ENCODE assay signal across 8 mouse cellular contexts in the genomic region with DNA sequence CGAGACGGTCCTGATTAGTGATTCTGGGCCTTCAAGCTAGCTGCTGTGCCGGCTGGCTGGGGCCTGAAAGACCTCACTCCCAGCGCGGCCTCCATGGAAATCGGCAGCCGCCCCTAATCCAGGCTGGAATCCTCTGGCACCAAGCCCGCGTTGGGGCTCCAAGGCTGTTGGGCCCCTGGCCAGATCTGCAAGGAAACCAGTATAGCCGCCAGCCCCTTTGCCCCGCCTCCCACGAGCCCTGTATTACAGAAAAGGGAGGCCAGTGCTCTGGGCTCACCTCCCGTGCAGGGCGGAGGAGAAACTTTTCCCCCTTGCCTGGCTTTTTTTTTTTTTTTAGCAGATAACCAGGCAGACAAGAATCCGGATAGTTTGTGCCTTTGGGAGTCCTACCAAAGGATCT. TPM values are rescaled to one million over a fixed set of nuclear protein-coding genes. Genes with fewer than 3 reads are reported as not detected.
DNase-seq lines count a peak whose midpoint lies in the region; ATAC-seq and TF ChIP-seq lines count a peak whose summit lies in the region.

No protein-coding gene starts in this region.

- TF ChIP-seq POLR2A in embryonic fibroblast, embryonic 13.5 days (IDR thresholded peaks at IDR 0.05; ENCODE audit: low read depth, low read length) = peak; percentile 55; the same call in 1 of the 2 replicates

- peaks cover 13% of the 10 kb centered on the region; the same call in 1 of the 2 replicates for H3K4me1 ChIP-seq in embryonic fibroblast, embryonic 13.5 days (ENCODE audit: control insufficient read depth, insufficient read depth, low read length)
- H3K4me1 ChIP-seq in heart, embryonic 10.5 days = peaks cover 56% of the 10 kb centered on the region
- peaks cover 44% of the 10 kb centered on the region for H3K4me1 ChIP-seq in kidney, embryonic 16.5 days (ENCODE audit: insufficient read depth, low read length)
- peaks cover 53% of the 10 kb centered on the region for H3K4me1 ChIP-seq in liver, embryonic 11.5 days (replicated peaks; ENCODE audit: control insufficient read depth, insufficient read depth, low read length)
- peaks cover 56% of the 10 kb centered on the region for H3K4me1 ChIP-seq in neural tube, embryonic 13.5 days (replicated peaks)

- peak overlapping the region; percentile 92 for H3K9ac ChIP-seq in kidney, embryonic 16.5 days (replicated peaks; ENCODE audit: low read length)
- H3K9ac ChIP-seq in liver, embryonic 11.5 days (ENCODE audit: low read depth, low read length) = peak overlapping the region; percentile 93
- H3K9ac ChIP-seq in neural tube, embryonic 13.5 days = peak overlapping the region; percentile 80

- peak overlapping the region; percentile 96 for H3K27ac ChIP-seq in embryonic fibroblast, embryonic 13.5 days (ENCODE audit: insufficient read depth, low read length)
- H3K27ac ChIP-seq in heart, embryonic 10.5 days = peak overlapping the region; percentile 100
- peak overlapping the region; percentile 100 for H3K27ac ChIP-seq in kidney, embryonic 16.5 days (ENCODE audit: low read length)
- peak overlapping the region; percentile 100 for H3K27ac ChIP-seq in liver, embryonic 11.5 days (ENCODE audit: low read depth, low read length)
- H3K27ac ChIP-seq in neural tube, embryonic 13.5 days (replicated peaks) = peak overlapping the region; percentile 99

- DNase-seq in 3134 (ENCODE audit: extremely low read depth, insufficient read length, low spot score) = peak; percentile 89
- peak; percentile 95 to 96 for DNase-seq in adrenal gland, postnatal 4 days (ENCODE audit: low spot score in 2 of 2)
- peak; percentile 93 for DNase-seq in heart, embryonic 10.5 days (ENCODE audit: low spot score)
- peak; percentile 84 for DNase-seq in liver, embryonic 11.5 days (ENCODE audit: low spot score)
- peak; percentile 90 for DNase-seq in testis, postnatal 14 days (ENCODE audit: low spot score)

- H3K36me3 ChIP-seq in heart, embryonic 10.5 days = peaks cover 28% of the 10 kb centered on the region
- H3K36me3 ChIP-seq in kidney, embryonic 16.5 days (ENCODE audit: insufficient read depth, low read length) = peaks cover 17% of the 10 kb centered on the region
- H3K36me3 ChIP-seq in liver, embryonic 11.5 days (ENCODE audit: control insufficient read depth, insufficient read depth, low read length) = peaks cover 26% of the 10 kb centered on the region
- peaks cover 15% of the 10 kb centered on the region for H3K36me3 ChIP-seq in neural tube, embryonic 13.5 days

- no peaks in the 10 kb centered on the region for H3K27me3 ChIP-seq in heart, embryonic 10.5 days (ENCODE audit: insufficient read depth, poor library complexity, severe bottlenecking)
- no peaks in the 10 kb centered on the region for H3K27me3 ChIP-seq in kidney, embryonic 16.5 days (ENCODE audit: insufficient read depth, low read length)
- H3K27me3 ChIP-seq in liver, embryonic 11.5 days (replicated peaks; ENCODE audit: control insufficient read depth, insufficient read depth, low read length) = no peaks in the 10 kb centered on the region
- no peaks in the 10 kb centered on the region for H3K27me3 ChIP-seq in neural tube, embryonic 13.5 days

- peak overlapping the region; percentile 82 for H3K4me2 ChIP-seq in kidney, embryonic 16.5 days (replicated peaks; ENCODE audit: low read depth, low read length)
- H3K4me2 ChIP-seq in liver, embryonic 11.5 days = peak overlapping the region; percentile 98
- H3K4me2 ChIP-seq in neural tube, embryonic 13.5 days = peak overlapping the region; percentile 72

- TF ChIP-seq CTCF in embryonic fibroblast, embryonic 13.5 days (IDR thresholded peaks at IDR 0.05; ENCODE audit: borderline replicate concordance, insufficient read depth, low read length) = no peak

- WGBS in heart, embryonic 10.5 days = under 1% methylated on average over 15 of the region's 15 CpGs
- under 1% methylated on average over 15 of the region's 15 CpGs for WGBS in kidney, embryonic 16.5 days
- 1% methylated on average over 15 of the region's 15 CpGs for WGBS in liver, embryonic 11.5 days
- WGBS in neural tube, embryonic 13.5 days = 0% methylated on average over 15 of the region's 15 CpGs

- ATAC-seq in kidney, embryonic 16.5 days (ENCODE audit: low FRiP score, low TSS enrichment) = peak; percentile 64
- ATAC-seq in liver, embryonic 11.5 days (replicated peaks; ENCODE audit: low FRiP score) = no peak; the same call in 1 of the 2 replicates
- peak; percentile 36 for ATAC-seq in neural tube, embryonic 13.5 days (ENCODE audit: low read depth)

- peak overlapping the region; percentile 39 for H3K4me3 ChIP-seq in embryonic fibroblast, embryonic 13.5 days (ENCODE audit: insufficient read depth, low read length)
- H3K4me3 ChIP-seq in heart, embryonic 10.5 days = peak overlapping the region; percentile 98
- H3K4me3 ChIP-seq in kidney, embryonic 16.5 days (ENCODE audit: low read length) = peak overlapping the region; percentile 98
- peak overlapping the region; percentile 99 for H3K4me3 ChIP-seq in liver, embryonic 11.5 days (ENCODE audit: low read depth, low read length)
- peak overlapping the region; percentile 70 for H3K4me3 ChIP-seq in neural tube, embryonic 13.5 days

- H3K9me3 ChIP-seq in heart, embryonic 10.5 days = no peaks in the 10 kb centered on the region
- no peaks in the 10 kb centered on the region for H3K9me3 ChIP-seq in kidney, embryonic 16.5 days (ENCODE audit: low read length)
- no peaks in the 10 kb centered on the region for H3K9me3 ChIP-seq in liver, embryonic 11.5 days (ENCODE audit: control insufficient read depth, low read length)
- no peaks in the 10 kb centered on the region for H3K9me3 ChIP-seq in neural tube, embryonic 13.5 days

RNA-seq across cellular contexts. Expression of gene Ptbp1, which starts 0.8 kb away (rescaled TPM):
- total RNA-seq in adrenal gland, postnatal 4 days (2021) = 100 to 1,000 TPM; 344 to 389 TPM
- 351 and 422 TPM in 2 replicates for polyA plus RNA-seq in embryonic fibroblast, embryonic 13.5 days (2011; ENCODE audit: insufficient read length, low read depth, missing spikeins)
- polyA plus RNA-seq in heart, embryonic 10.5 days (2016; fragmentation: Nextera tagmentation; extraction: Ambion mirVana) = 174 and 264 TPM in 2 replicates
- polyA plus RNA-seq in kidney, embryonic 16.5 days (2015; fragmentation: Nextera tagmentation; extraction: Ambion mirVana) = 431 and 491 TPM in 2 replicates
- 329 and 336 TPM in 2 replicates for polyA plus RNA-seq in liver, embryonic 11.5 days (2014; fragmentation: Nextera tagmentation; extraction: Ambion mirVana)
- 87.9 and 114 TPM in 2 replicates for polyA plus RNA-seq in neural tube, embryonic 13.5 days (2015; fragmentation: Nextera tagmentation; extraction: Ambion mirVana)

RNA-seq across cellular contexts. Expression of gene Prtn3, which starts 20.9 kb away (rescaled TPM):
- 1 to 10 TPM; 2.2 to 7.0 TPM for total RNA-seq in adrenal gland, postnatal 4 days (2021)
- polyA plus RNA-seq in embryonic fibroblast, embryonic 13.5 days (2011; ENCODE audit: insufficient read length, low read depth, missing spikeins) = not detected in 2 replicates
- 2.4 and 7.8 TPM in 2 replicates for polyA plus RNA-seq in heart, embryonic 10.5 days (2016; fragmentation: Nextera tagmentation; extraction: Ambion mirVana)
- 7.9 and 8.2 TPM in 2 replicates for polyA plus RNA-seq in kidney, embryonic 16.5 days (2015; fragmentation: Nextera tagmentation; extraction: Ambion mirVana)
- 50.9 and 52.4 TPM in 2 replicates for polyA plus RNA-seq in liver, embryonic 11.5 days (2014; fragmentation: Nextera tagmentation; extraction: Ambion mirVana)
- polyA plus RNA-seq in neural tube, embryonic 13.5 days (2015; fragmentation: Nextera tagmentation; extraction: Ambion mirVana) = 14.3 and 14.7 TPM in 2 replicates

RNA-seq across cellular contexts. Expression of gene Plppr3, which starts 21.0 kb away (rescaled TPM):
- 10 to 100 TPM in 1 of 2 experiments, 1 to 10 TPM in 1; 8.6 to 14.8 TPM for total RNA-seq in adrenal gland, postnatal 4 days (2021)
- 3.1 and 4.9 TPM in 2 replicates for polyA plus RNA-seq in embryonic fibroblast, embryonic 13.5 days (2011; ENCODE audit: insufficient read length, low read depth, missing spikeins)
- polyA plus RNA-seq in heart, embryonic 10.5 days (2016; fragmentation: Nextera tagmentation; extraction: Ambion mirVana) = 16.2 and 36.9 TPM in 2 replicates
- polyA plus RNA-seq in kidney, embryonic 16.5 days (2015; fragmentation: Nextera tagmentation; extraction: Ambion mirVana) = 72.7 and 78.6 TPM in 2 replicates
- 17.6 and 20.9 TPM in 2 replicates for polyA plus RNA-seq in liver, embryonic 11.5 days (2014; fragmentation: Nextera tagmentation; extraction: Ambion mirVana)
- polyA plus RNA-seq in neural tube, embryonic 13.5 days (2015; fragmentation: Nextera tagmentation; extraction: Ambion mirVana) = 343 and 361 TPM in 2 replicates

RNA-seq across cellular contexts. Expression of gene Misp, which starts 32.6 kb away (rescaled TPM):
- 1 to 10 TPM in 1 of 2 experiments, under 1 TPM in 1; 0.20 to 4.2 TPM for total RNA-seq in adrenal gland, postnatal 4 days (2021)
- polyA plus RNA-seq in embryonic fibroblast, embryonic 13.5 days (2011; ENCODE audit: insufficient read length, low read depth, missing spikeins) = not detected in 2 replicates
- polyA plus RNA-seq in heart, embryonic 10.5 days (2016; fragmentation: Nextera tagmentation; extraction: Ambion mirVana) = 0.21 and 0.82 TPM in 2 replicates
- polyA plus RNA-seq in kidney, embryonic 16.5 days (2015; fragmentation: Nextera tagmentation; extraction: Ambion mirVana) = 18.2 and 18.5 TPM in 2 replicates
- 0.69 and 1.5 TPM in 2 replicates for polyA plus RNA-seq in liver, embryonic 11.5 days (2014; fragmentation: Nextera tagmentation; extraction: Ambion mirVana)
- 2.1 and 2.5 TPM in 2 replicates for polyA plus RNA-seq in neural tube, embryonic 13.5 days (2015; fragmentation: Nextera tagmentation; extraction: Ambion mirVana)

RNA-seq across cellular contexts. Expression of gene Elane, which starts 32.7 kb away (rescaled TPM):
- total RNA-seq in adrenal gland, postnatal 4 days (2021) = 1 to 10 TPM in 1 of 2 experiments, under 1 TPM in 1; 0.92 to 5.7 TPM
- not detected in 2 replicates for polyA plus RNA-seq in embryonic fibroblast, embryonic 13.5 days (2011; ENCODE audit: insufficient read length, low read depth, missing spikeins)
- polyA plus RNA-seq in heart, embryonic 10.5 days (2016; fragmentation: Nextera tagmentation; extraction: Ambion mirVana) = 0.14 and 0.15 TPM in 2 replicates
- 0.60 and 0.76 TPM in 2 replicates for polyA plus RNA-seq in kidney, embryonic 16.5 days (2015; fragmentation: Nextera tagmentation; extraction: Ambion mirVana)
- 11.1 and 11.8 TPM in 2 replicates for polyA plus RNA-seq in liver, embryonic 11.5 days (2014; fragmentation: Nextera tagmentation; extraction: Ambion mirVana)
- polyA plus RNA-seq in neural tube, embryonic 13.5 days (2015; fragmentation: Nextera tagmentation; extraction: Ambion mirVana) = 0.67 TPM in 1 of 2 replicates, not detected in the other

Comparison
In these comparisons a context has a peak if more than half of its experiments do, and no peak if none do; other contexts are left out.
1. H3K4me3 ChIP-seq: peak in every context shown above with its lines; median percentile 99 in liver, embryonic 11.5 days; 98 in heart, embryonic 10.5 days; 98 in kidney, embryonic 16.5 days; 70 in neural tube, embryonic 13.5 days; 39 in embryonic fibroblast, embryonic 13.5 days.